Mouse (Mus musculus) E14TG2a.4 (cell line): ENCODE measurements around the gene Ano10.

Source experiments
- H3K27me3 ChIP-seq: 2 replicates; pipeline ENCODE4 v1.6.1; 2014; ENCODE audit warnings: low read length, control low read depth; ENCODE audit not compliant: insufficient read depth
- H3K36me3 ChIP-seq: 2 replicates; pipeline ENCODE4 v1.6.1; 2014; ENCODE audit warnings: low read length, control low read depth; ENCODE audit not compliant: insufficient read depth
- H3K4me1 ChIP-seq: replicated peaks from 2 replicates; pipeline ENCODE4 v1.6.1; 2014; ENCODE audit warnings: low read depth, low read length, control low read depth
- H3K4me3 ChIP-seq: replicated peaks from 2 replicates; pipeline ENCODE4 v1.5.1; 2014; ENCODE audit warnings: mild to moderate bottlenecking, low read length
- H3K9me3 ChIP-seq: 2 replicates; pipeline ENCODE4 v1.6.1; 2014; ENCODE audit warnings: low read length, control low read depth
- CTCF ChIP-seq: conservative IDR thresholded peaks from 2 replicates; pipeline ENCODE4 v1.5.1; 2014; ENCODE audit warnings: low read length
- NANOG ChIP-seq: IDR thresholded peaks from 2 replicates; pipeline ENCODE4 v1.6.1; 2014; ENCODE audit warnings: borderline replicate concordance, low read length, mixed read lengths
- POU5F1 ChIP-seq: IDR thresholded peaks from 2 replicates; pipeline ENCODE4 v1.6.1; 2014; ENCODE audit warnings: low read length, borderline replicate concordance

Gene Ano10

DNA sequence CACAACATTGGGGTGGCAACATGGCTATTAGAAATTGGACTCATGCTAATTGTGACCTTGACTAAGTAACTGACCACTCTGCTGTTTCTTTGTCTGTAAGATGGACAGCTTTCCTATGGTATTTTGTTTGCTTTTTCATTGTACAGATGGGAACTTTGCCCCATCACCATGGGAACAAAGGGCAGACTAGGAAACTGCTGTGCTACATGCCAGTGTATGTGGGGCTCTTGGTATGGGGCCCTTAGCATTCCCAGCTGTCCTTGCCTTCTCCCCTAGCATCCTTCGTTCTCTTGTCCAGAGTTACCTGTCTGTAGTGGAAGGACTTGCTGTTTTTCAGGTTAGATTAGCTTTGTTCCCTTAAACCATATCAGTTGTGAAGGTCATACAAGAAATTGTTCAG is 156.3 kb downstream of the Ano10 start:
- Histone ChIP-seq H3K27me3 (no peaks in the 10 kb centered on the region), H3K9me3 (no peaks in the 10 kb centered on the region), H3K4me3 (no peak overlapping the region), H3K4me1 (no peaks in the 10 kb centered on the region), H3K36me3 (peaks cover 5% of the 10 kb centered on the region; the same call in 1 of the 2 replicates)
- TF ChIP-seq CTCF = no peak
- TF ChIP-seq NANOG = no peak
- no peak for TF ChIP-seq POU5F1

DNA sequence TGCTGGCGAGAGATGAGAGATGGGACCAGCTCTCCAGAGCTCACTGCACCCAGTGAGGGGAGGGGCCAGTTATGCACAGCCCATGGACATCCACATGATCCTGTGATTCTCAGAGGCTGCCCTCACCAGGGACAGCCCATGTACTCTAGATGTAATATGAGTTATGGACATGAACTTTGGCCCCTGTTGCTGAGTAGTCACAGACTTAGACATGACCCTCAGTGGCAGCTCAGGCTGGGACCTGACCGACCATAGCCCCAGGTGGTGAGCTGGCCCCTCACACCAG is 158.4 kb downstream of the Ano10 start:
- no peaks in the 10 kb centered on the region for H3K9me3 ChIP-seq
- H3K4me1 ChIP-seq = no peaks in the 10 kb centered on the region
- H3K36me3 ChIP-seq = peaks cover 5% of the 10 kb centered on the region; the same call in 1 of the 2 replicates
- TF ChIP-seq POU5F1 (no peak), CTCF (no peak), NANOG (no peak)
- no peaks in the 10 kb centered on the region for H3K27me3 ChIP-seq
- no peak overlapping the region for H3K4me3 ChIP-seq

DNA sequence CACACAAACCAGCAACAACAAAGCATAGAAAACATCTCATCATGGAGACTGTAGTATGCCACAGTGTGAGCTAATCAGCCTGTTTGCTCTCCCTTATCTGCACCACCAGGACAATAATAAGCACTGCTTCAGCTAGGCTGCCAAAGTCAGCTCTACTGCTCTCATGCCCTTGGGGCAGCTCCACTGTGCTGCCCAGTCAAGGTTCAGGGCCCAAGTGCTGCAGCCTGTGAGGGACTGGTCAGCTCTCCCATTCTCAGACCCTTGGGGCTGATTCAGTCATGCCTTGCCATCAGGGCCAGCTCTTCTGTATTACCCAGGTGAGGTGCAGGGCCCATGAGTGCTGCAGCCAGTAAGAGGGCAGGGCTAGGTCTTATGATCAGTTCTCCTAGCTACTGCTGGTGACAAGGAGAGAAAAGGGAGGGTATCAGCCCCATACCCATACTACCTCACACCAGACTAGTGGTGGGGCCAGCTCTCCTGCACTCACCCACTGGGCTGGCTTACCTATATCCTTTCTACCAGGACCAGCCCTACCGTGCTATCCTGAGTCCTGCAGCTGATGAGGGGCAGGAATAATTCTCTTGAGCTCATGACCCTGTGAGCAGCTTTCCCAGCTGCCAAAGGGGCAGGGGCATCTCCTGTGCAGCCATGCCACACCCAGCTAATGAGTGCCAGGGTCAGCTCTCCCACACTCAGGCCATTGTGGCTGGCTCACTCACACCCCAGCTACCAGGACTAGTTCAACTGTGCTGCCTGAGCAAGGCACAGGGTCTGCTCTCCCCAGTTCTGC is 158.9 kb downstream of the Ano10 start:
- Histone ChIP-seq H3K27me3 (no peaks in the 10 kb centered on the region), H3K36me3 (peaks cover 5% of the 10 kb centered on the region; the same call in 1 of the 2 replicates), H3K4me1 (no peaks in the 10 kb centered on the region), H3K4me3 (no peak overlapping the region), H3K9me3 (no peaks in the 10 kb centered on the region)
- TF ChIP-seq POU5F1 (no peak), NANOG (no peak), CTCF (no peak)

DNA sequence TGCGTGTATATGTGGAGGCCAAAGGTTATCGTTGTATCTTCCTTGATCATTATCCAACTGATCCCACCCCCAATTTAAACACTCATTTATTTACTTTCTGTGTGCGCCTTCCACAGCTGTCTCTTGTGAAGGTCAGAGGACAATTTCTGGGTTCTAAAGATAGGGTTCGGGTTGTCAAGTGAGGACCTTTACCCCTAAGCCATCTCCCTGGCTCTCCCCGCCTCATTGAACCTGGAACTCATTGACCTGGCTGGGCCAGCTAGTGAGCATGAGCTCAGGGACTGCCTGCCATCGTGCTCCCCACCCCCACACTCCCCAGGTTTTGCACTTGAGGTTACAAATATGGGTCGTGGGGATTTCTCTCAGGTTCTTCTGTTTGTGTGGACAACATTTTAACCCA is 162.1 kb downstream of the Ano10 start:
- Histone ChIP-seq H3K4me3 (no peak overlapping the region), H3K9me3 (no peaks in the 10 kb centered on the region), H3K27me3 (no peaks in the 10 kb centered on the region), H3K4me1 (0 out of 2 replicates have a peak, but pooled peaks cover under 1% of the 10 kb centered on the region), H3K36me3 (0 out of 2 replicates have a peak, but pooled peaks cover under 1% of the 10 kb centered on the region)
- no peak for TF ChIP-seq NANOG
- no peak for TF ChIP-seq POU5F1
- no peak for TF ChIP-seq CTCF

DNA sequence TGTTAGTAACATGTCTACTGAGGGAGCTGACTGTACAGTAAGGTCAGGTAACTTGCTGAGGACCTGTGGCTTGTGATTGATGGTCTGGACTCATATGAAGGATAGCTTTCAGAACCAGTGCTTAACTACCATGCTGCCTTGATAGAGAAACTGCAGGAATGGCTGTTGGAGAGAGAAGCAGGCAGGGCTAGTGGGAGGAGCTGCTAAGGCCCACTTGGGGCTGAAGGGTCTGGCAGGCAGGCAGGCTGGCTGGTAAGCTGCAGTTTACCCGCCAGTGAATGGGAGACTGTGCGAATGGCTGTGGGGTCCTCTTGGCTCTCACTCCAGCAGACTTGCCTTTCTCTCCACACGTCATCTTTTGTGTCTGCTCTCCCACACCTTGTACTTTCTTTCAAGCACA is 163.6 kb downstream of the Ano10 start:
- H3K27me3 ChIP-seq = no peaks in the 10 kb centered on the region
- no peaks in the 10 kb centered on the region for H3K9me3 ChIP-seq
- H3K36me3 ChIP-seq = no peaks in the 10 kb centered on the region
- 0 out of 2 replicates have a peak, but pooled peaks cover 8% of the 10 kb centered on the region for H3K4me1 ChIP-seq
- TF ChIP-seq POU5F1 = no peak
- TF ChIP-seq NANOG = no peak
- TF ChIP-seq CTCF = no peak
- H3K4me3 ChIP-seq = no peak overlapping the region

DNA sequence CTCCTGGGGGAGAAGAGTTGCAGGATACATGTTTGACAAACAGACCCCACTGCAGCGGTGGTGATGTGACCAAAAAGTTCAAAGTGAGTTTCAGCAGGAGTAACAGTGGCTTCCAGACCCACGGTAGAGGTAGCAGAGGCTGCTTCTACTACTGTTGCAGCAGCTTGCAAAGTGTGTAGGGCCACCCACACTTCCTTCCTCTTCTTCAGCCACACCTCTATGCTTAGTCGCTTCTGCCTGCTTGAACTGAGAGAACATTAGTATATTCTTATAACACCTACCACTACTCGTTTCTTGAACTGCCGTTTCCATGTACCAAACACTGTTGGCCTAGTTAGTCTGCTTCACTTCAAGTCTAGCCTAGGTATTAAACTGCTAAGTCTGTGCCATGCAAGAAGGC is 165.5 kb downstream of the Ano10 start:
- Histone ChIP-seq H3K27me3 (no peaks in the 10 kb centered on the region), H3K9me3 (no peaks in the 10 kb centered on the region), H3K4me1 (0 out of 2 replicates have a peak, but pooled peaks cover 8% of the 10 kb centered on the region), H3K36me3 (no peaks in the 10 kb centered on the region), H3K4me3 (no peak overlapping the region)
- TF ChIP-seq NANOG = no peak
- no peak for TF ChIP-seq POU5F1
- TF ChIP-seq CTCF = no peak

DNA sequence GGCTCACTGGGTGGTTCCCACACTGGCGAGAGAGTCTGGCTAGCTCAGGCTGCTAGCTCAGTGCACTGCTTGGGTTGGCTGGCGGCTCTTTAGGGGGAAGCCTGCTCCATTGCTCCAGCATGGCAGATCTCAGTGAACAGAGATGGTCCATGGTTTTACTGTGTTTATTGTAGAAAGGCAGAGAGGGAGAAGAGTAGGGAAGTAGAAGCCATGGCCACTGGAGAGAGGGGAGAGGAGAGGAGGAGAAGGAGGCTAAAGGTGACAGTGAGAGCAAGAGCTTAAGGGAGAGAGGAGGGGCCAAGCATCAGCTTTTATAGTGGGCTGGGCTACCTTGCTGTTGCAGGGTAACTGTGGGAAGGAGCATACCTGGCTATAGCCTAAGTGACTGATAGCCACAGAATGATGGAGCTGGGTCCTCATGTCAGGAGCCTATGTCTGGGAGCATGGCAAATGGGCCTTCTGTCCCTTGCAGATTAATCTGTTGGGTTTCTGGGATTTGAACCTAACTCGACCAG is 166.9 kb downstream of the Ano10 start:
- Histone ChIP-seq H3K27me3 (no peaks in the 10 kb centered on the region), H3K9me3 (no peaks in the 10 kb centered on the region), H3K4me1 (0 out of 2 replicates have a peak, but pooled peaks cover 8% of the 10 kb centered on the region), H3K4me3 (no peak overlapping the region), H3K36me3 (no peaks in the 10 kb centered on the region)
- TF ChIP-seq POU5F1 = no peak
- no peak for TF ChIP-seq CTCF
- TF ChIP-seq NANOG = no peak

DNA sequence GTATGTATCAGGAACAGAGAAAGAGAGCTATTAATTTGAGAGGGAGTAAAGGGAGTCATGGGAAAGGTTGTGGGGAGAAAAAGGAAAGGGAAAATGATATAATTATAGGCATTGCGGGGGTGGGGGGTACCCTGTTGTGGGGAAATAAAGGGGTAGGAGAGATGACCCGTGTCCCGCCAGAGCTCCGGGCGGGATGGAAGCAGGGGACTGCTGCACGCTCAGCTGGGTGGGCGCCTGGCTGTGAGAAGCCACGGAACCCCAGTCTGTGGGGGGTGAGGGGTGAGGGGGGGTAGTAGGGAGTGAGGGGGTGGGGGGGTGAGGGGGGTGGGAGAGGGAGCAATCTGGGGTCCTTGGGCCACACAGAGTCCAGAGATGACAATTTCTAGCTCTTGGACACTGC is 167.4 kb downstream of the Ano10 start:
- H3K4me1 ChIP-seq = 0 out of 2 replicates have a peak, but pooled peaks cover 8% of the 10 kb centered on the region
- H3K4me3 ChIP-seq = no peak overlapping the region
- H3K9me3 ChIP-seq = no peaks in the 10 kb centered on the region
- TF ChIP-seq POU5F1 = no peak
- H3K36me3 ChIP-seq = no peaks in the 10 kb centered on the region
- no peaks in the 10 kb centered on the region for H3K27me3 ChIP-seq
